Mouse (Mus musculus) MEL (cell line): ENCODE data around the gene Nup93. TPM values are rescaled to one million over a fixed set of nuclear protein-coding genes. Genes with fewer than 3 reads are reported as not detected.

Experiments
- DNase-seq: peaks from one replicate; pipeline ENCODE4 v3.0.0; 2011; ENCODE audit warnings: low read depth, low spot score
- H3K27ac ChIP-seq: 2 replicates; pipeline ENCODE4 v1.5.1; 2012; ENCODE audit warnings: low read depth, mild to moderate bottlenecking, control low read depth, low read length, moderate library complexity; ENCODE audit not compliant: control insufficient read depth
- H3K27me3 ChIP-seq, 2 experiments: fragments of 150-350 bp in 1 of 2; sonication (generic) in 1 of 2; 2 replicates each; pipeline ENCODE4 v1.6.1; 2012; ENCODE audit warnings: low read length in 2 of 2, mild to moderate bottlenecking in 2 of 2, improper control_type of control experiment in 1 of 2, moderate library complexity in 1 of 2; ENCODE audit not compliant: insufficient read depth in 2 of 2, control insufficient read depth in 1 of 2
- H3K36me3 ChIP-seq, 2 experiments: 2 replicates each; pipeline ENCODE4 v1.6.1; 2012 to 2014; ENCODE audit warnings: low read length in 2 of 2, improper control_type of control experiment in 1 of 2, inconsistent platforms in 1 of 2, mild to moderate bottlenecking in 1 of 2; ENCODE audit not compliant: insufficient read depth in 2 of 2, control insufficient read depth in 1 of 2
- H3K4me1 ChIP-seq, 2 experiments: fragments of 150-350 bp in 1 of 2; sonication (generic) in 1 of 2; 2 replicates each; pipeline ENCODE4 v1.6.1; 2012; ENCODE audit warnings: low read length in 2 of 2, improper control_type of control experiment in 1 of 2, mild to moderate bottlenecking in 1 of 2; ENCODE audit not compliant: insufficient read depth in 2 of 2, control insufficient read depth in 1 of 2
- H3K4me3 ChIP-seq, 2 experiments: fragments of 150-350 bp in 1 of 2; sonication (generic) in 1 of 2; 2 replicates each; pipeline ENCODE4 v1.5.1; 2012; ENCODE audit warnings: low read depth in 2 of 2, low read length in 2 of 2, mild to moderate bottlenecking in 2 of 2, moderate library complexity in 2 of 2, control low read depth in 1 of 2, improper control_type of control experiment in 1 of 2; ENCODE audit not compliant: control insufficient read depth in 1 of 2, insufficient read depth in 1 of 2
- H3K79me2 ChIP-seq: 2 replicates; pipeline ENCODE4 v1.6.1; 2012; ENCODE audit warnings: mild to moderate bottlenecking, low read length, moderate library complexity; ENCODE audit not compliant: control insufficient read depth, poor library complexity, insufficient read depth
- H3K9ac ChIP-seq: 2 replicates; pipeline ENCODE4 v1.6.1; 2012; ENCODE audit warnings: low read depth, mild to moderate bottlenecking, control low read depth, low read length, moderate library complexity; ENCODE audit not compliant: control insufficient read depth, poor library complexity, severe bottlenecking
- H3K9me3 ChIP-seq: fragments of 150-350 bp; sonication (generic); replicated peaks from 2 replicates; pipeline ENCODE4 v1.6.1; 2012; ENCODE audit warnings: mild to moderate bottlenecking, low read length, improper control_type of control experiment, moderate library complexity; ENCODE audit not compliant: insufficient read depth
- BHLHE40 ChIP-seq: IDR thresholded peaks from 2 replicates; pipeline ENCODE4 v1.6.1; 2012; ENCODE audit warnings: low read depth, mild to moderate bottlenecking, inconsistent platforms, low read length, improper control_type of control experiment, borderline replicate concordance
- CHD1 ChIP-seq: IDR thresholded peaks from 2 replicates; pipeline ENCODE4 v1.6.1; 2012; ENCODE audit warnings: low read depth, mild to moderate bottlenecking, inconsistent platforms, low read length, improper control_type of control experiment
- CTCF ChIP-seq, 3 experiments: IDR thresholded peaks in 2 of 3; conservative IDR thresholded peaks in 1 of 3; 2 replicates each; pipeline ENCODE4 v1.5.1; 2011 to 2012; ENCODE audit warnings: low read length in 3 of 3, low read depth in 2 of 3, mild to moderate bottlenecking in 2 of 3, improper control_type of control experiment in 1 of 3, inconsistent platforms in 1 of 3, mixed read lengths in 1 of 3, moderate library complexity in 1 of 3; ENCODE audit not compliant: control insufficient read depth in 1 of 3, insufficient read depth in 1 of 3, poor library complexity in 1 of 3, severe bottlenecking in 1 of 3
- ELF1 ChIP-seq: IDR thresholded peaks from 2 replicates; pipeline ENCODE4 v1.6.1; 2014; ENCODE audit warnings: low read depth, mild to moderate bottlenecking, inconsistent platforms, low read length, improper control_type of control experiment, moderate library complexity
- EP300 ChIP-seq, 2 experiments: IDR thresholded peaks; 2 replicates each; pipeline ENCODE4 v1.6.1; 2011; ENCODE audit warnings: improper control_type of control experiment in 2 of 2, low read length in 2 of 2, low read depth in 1 of 2, mild to moderate bottlenecking in 1 of 2
- GABPA ChIP-seq: IDR thresholded peaks from 2 replicates; pipeline ENCODE4 v1.6.1; 2012; ENCODE audit warnings: low read depth, mild to moderate bottlenecking, inconsistent platforms, low read length, improper control_type of control experiment, moderate library complexity
- GATA1 ChIP-seq: IDR thresholded peaks from 2 replicates; pipeline ENCODE4 v1.6.1; 2011; ENCODE audit warnings: low read depth, low read length, improper control_type of control experiment
- JUND ChIP-seq: IDR thresholded peaks from 2 replicates; pipeline ENCODE4 v1.6.1; 2011; ENCODE audit warnings: low read depth, mild to moderate bottlenecking, improper control_type of control experiment, low read length
- MEF2A ChIP-seq: IDR thresholded peaks from 2 replicates; pipeline ENCODE4 v1.6.1; 2014; ENCODE audit warnings: low read depth, mild to moderate bottlenecking, inconsistent platforms, low read length, improper control_type of control experiment; ENCODE audit not compliant: poor library complexity, insufficient replicate concordance, severe bottlenecking; ENCODE audit errors: extremely low read depth
- MXI1 ChIP-seq: IDR thresholded peaks from 2 replicates; pipeline ENCODE4 v1.6.1; 2011; ENCODE audit warnings: mild to moderate bottlenecking, low read depth, low read length, improper control_type of control experiment
- MYC ChIP-seq: IDR thresholded peaks from 2 replicates; pipeline ENCODE4 v1.6.1; 2011; ENCODE audit warnings: low read depth, mild to moderate bottlenecking, low read length, improper control_type of control experiment, moderate library complexity
- NELFE ChIP-seq: IDR thresholded peaks from 2 replicates; pipeline ENCODE4 v1.6.1; 2011; ENCODE audit warnings: low read depth, low read length, improper control_type of control experiment
- NRF1 ChIP-seq: IDR thresholded peaks from 2 replicates; pipeline ENCODE4 v1.6.1; 2014; ENCODE audit warnings: low read depth, mild to moderate bottlenecking, inconsistent platforms, low read length, improper control_type of control experiment, moderate library complexity; ENCODE audit not compliant: poor library complexity, insufficient read depth, severe bottlenecking
- RAD21 ChIP-seq: IDR thresholded peaks from 2 replicates; pipeline ENCODE4 v1.6.1; 2011; ENCODE audit warnings: mild to moderate bottlenecking, low read depth, low read length, improper control_type of control experiment
- RCOR1 ChIP-seq: IDR thresholded peaks from 2 replicates; pipeline ENCODE4 v1.6.1; 2012; ENCODE audit warnings: low read depth, mild to moderate bottlenecking, inconsistent platforms, low read length, improper control_type of control experiment
- SIN3A ChIP-seq: IDR thresholded peaks from 2 replicates; pipeline ENCODE4 v1.6.1; 2012; ENCODE audit warnings: low read length, improper control_type of control experiment, inconsistent platforms
- TAL1 ChIP-seq: IDR thresholded peaks from 2 replicates; pipeline ENCODE4 v1.6.1; 2012; ENCODE audit warnings: mild to moderate bottlenecking, inconsistent platforms, low read length, moderate library complexity, mixed read lengths
- UBTF ChIP-seq: IDR thresholded peaks from 2 replicates; pipeline ENCODE4 v1.6.1; 2012; ENCODE audit warnings: low read depth, mild to moderate bottlenecking, inconsistent platforms, low read length, improper control_type of control experiment, moderate library complexity, borderline replicate concordance; ENCODE audit not compliant: insufficient read depth
- USF1 ChIP-seq: IDR thresholded peaks from 2 replicates; pipeline ENCODE4 v1.6.1; 2014; ENCODE audit warnings: low read depth, mild to moderate bottlenecking, inconsistent platforms, low read length, improper control_type of control experiment, moderate library complexity
- USF2 ChIP-seq, 2 experiments: IDR thresholded peaks; 2 replicates each; pipeline ENCODE4 v1.6.1; 2011 to 2012; ENCODE audit warnings: improper control_type of control experiment in 2 of 2, low read length in 2 of 2, borderline replicate concordance in 1 of 2, inconsistent platforms in 1 of 2, low read depth in 1 of 2, mild to moderate bottlenecking in 1 of 2; ENCODE audit not compliant: insufficient read depth in 1 of 2
- ZC3H11A ChIP-seq: IDR thresholded peaks from 2 replicates; pipeline ENCODE4 v1.6.1; 2012; ENCODE audit warnings: low read depth, mild to moderate bottlenecking, inconsistent platforms, low read length, improper control_type of control experiment
- ZKSCAN1 ChIP-seq: IDR thresholded peaks from 2 replicates; pipeline ENCODE4 v1.6.1; 2012; ENCODE audit warnings: low read depth, mild to moderate bottlenecking, inconsistent platforms, low read length, improper control_type of control experiment, moderate library complexity
- ZMIZ1 ChIP-seq: IDR thresholded peaks from 2 replicates; pipeline ENCODE4 v1.6.1; 2012; ENCODE audit warnings: low read depth, mild to moderate bottlenecking, inconsistent platforms, low read length, improper control_type of control experiment, moderate library complexity
- ZNF384 ChIP-seq: IDR thresholded peaks from 2 replicates; pipeline ENCODE4 v1.6.1; 2012; ENCODE audit warnings: low read depth, mild to moderate bottlenecking, inconsistent platforms, low read length, improper control_type of control experiment
- polyA plus RNA-seq, 2 experiments: library from polyadenylated mRNA; stranded (reverse) in 1 of 2; unstranded in 1 of 2; fragments of >175 nt in 1 of 2; fragments of >200 nt in 1 of 2; gene quantifications; 2 replicates each; pipeline versions ENCODE4 v1.2.1 to v1.2.4; 2012; ENCODE audit warnings: low replicate concordance in 2 of 2, low read depth in 1 of 2; ENCODE audit not compliant: insufficient read length in 2 of 2, insufficient read depth in 1 of 2, missing spikeins in 1 of 2
- total RNA-seq: library from RNA; depleted of rRNA; stranded (reverse); fragments of 300-350 nt; gene quantifications from 2 replicates; pipeline ENCODE4 v1.2.3, GENCODE M21; 2012

Gene Nup93
- total and polyA plus RNA-seq, 3 experiments, result 71.6 to 292 (median 110) TPM

- TF ChIP-seq RAD21, result no peak
- no peak for TF ChIP-seq SIN3A
- no peak for TF ChIP-seq USF1
- no peak for TF ChIP-seq ZKSCAN1
- TF ChIP-seq USF2 (IDR thresholded peaks at IDR 0.05; ENCODE audit: borderline replicate concordance in 1 of 2, insufficient read depth in 1 of 2, low read depth in 1 of 2, low read length in 2 of 2), result no peak
- no peak for TF ChIP-seq NELFE
- no peak for TF ChIP-seq CTCF (IDR thresholded peaks at IDR 0.05 in 2 of 3, conservative IDR thresholded peaks at IDR 0.05 in 1 of 3; ENCODE audit: control insufficient read depth in 1 of 3, insufficient read depth in 1 of 3, low read depth in 2 of 3, low read length in 3 of 3, poor library complexity in 1 of 3, severe bottlenecking in 1 of 3)
- TF ChIP-seq RCOR1, result no peak
- no peak for TF ChIP-seq MYC
- TF ChIP-seq NRF1, result no peak
- TF ChIP-seq EP300 (IDR thresholded peaks at IDR 0.05; ENCODE audit: low read depth in 1 of 2, low read length in 2 of 2), result no peak
- no peak for TF ChIP-seq TAL1
- TF ChIP-seq JUND, result no peak
- TF ChIP-seq ZNF384, result no peak
- TF ChIP-seq ZC3H11A, result no peak
- no peak for TF ChIP-seq MEF2A
- no peak for TF ChIP-seq MXI1
- TF ChIP-seq ELF1, result no peak
- TF ChIP-seq, all 39 proteins: peak for 0
- no peak overlapping the region for H3K9ac ChIP-seq
- H3K27ac ChIP-seq, result no peak overlapping the region
- no peak for DNase-seq
- no peaks in the 10 kb centered on the region for H3K79me2 ChIP-seq
- H3K36me3 ChIP-seq, result peaks cover 14 to 23% of the 10 kb centered on the region in 2 experiments
- no peaks in the 10 kb centered on the region for H3K9me3 ChIP-seq
- H3K4me3 ChIP-seq, result no peak overlapping the region
- H3K27me3 ChIP-seq, result no peaks in the 10 kb centered on the region
- H3K4me1 ChIP-seq, result peaks cover 14 to 18% of the 10 kb centered on the region in 2 experiments
These were observed 78.3 kb downstream of the Nup93 start for GRCm38 (mm10) chr8:94292626-94293025.

GRCm38 (mm10) chr8:94295687-94296086, 81.3 kb downstream of the Nup93 start:
- TF ChIP-seq JUND (no peak), CHD1 (no peak), GABPA (no peak), GATA1 (no peak), ZMIZ1 (no peak), ZC3H11A (no peak), MYC (no peak), MXI1 (no peak), BHLHE40 (no peak), NELFE (no peak), UBTF (no peak)
- H3K27me3 ChIP-seq, result no peaks in the 10 kb centered on the region
- H3K9me3 ChIP-seq, result no peaks in the 10 kb centered on the region
- DNase-seq, result no peak
- no peak overlapping the region for H3K4me3 ChIP-seq
- no peaks in the 10 kb centered on the region for H3K79me2 ChIP-seq
- H3K36me3 ChIP-seq, result peaks cover 8 to 9% of the 10 kb centered on the region in 2 experiments
- H3K27ac ChIP-seq, result no peak overlapping the region
- H3K4me1 ChIP-seq, result peaks cover 5 to 8% of the 10 kb centered on the region in 2 experiments; a peak in 3 of 4 replicates
- H3K9ac ChIP-seq, result no peak overlapping the region
